Mouse (Mus musculus): ENCODE data around the gene Carm1. TPM values are rescaled to one million over a fixed set of nuclear protein-coding genes. Genes with fewer than 3 reads are reported as not detected.
"Not testable (repeated sequence)": the region's sequence is repeated elsewhere in the genome, so short reads cannot be mapped to it uniquely, and the experiment has no call there.

Carm1 gene
- total RNA-seq, 2 experiments from 2014 or later: 56.9 to 65.4 TPM

- DNase-seq: no peak
- intact Hi-C loops (cut with DNase I): no loop called here
Observed at GRCm38 (mm10) chr9:21574012-21574801, 27.5 kb downstream of the Carm1 start.

GRCm38 (mm10) chr9:21575253-21575652 is 28.6 kb downstream of the Carm1 start:
- DNase-seq: no peak
- intact Hi-C loops (cut with DNase I): no loop called here

GRCm38 (mm10) chr9:21576286-21576685 is 29.6 kb downstream of the Carm1 start:
- intact Hi-C loops (cut with DNase I): no loop called here
- DNase-seq: no peak

- no peak for DNase-seq
Observed at GRCm38 (mm10) chr9:21578226-21578625, 31.5 kb downstream of the Carm1 start.

GRCm38 (mm10) chr9:21585401-21585800 is 38.7 kb downstream of the Carm1 start:
- intact Hi-C loops (cut with DNase I): no loop called here

More at GRCm38 (mm10) chr9:21578226-21578625, 31.5 kb downstream of the Carm1 start:
- intact Hi-C loops (cut with DNase I): no loop called here

GRCm38 (mm10) chr9:21587678-21588349 is 41.1 kb downstream of the Carm1 start:
- intact Hi-C loops (cut with DNase I): no loop called here
- no peak for DNase-seq

More at GRCm38 (mm10) chr9:21585401-21585800, 38.7 kb downstream of the Carm1 start:
- no peak for DNase-seq

GRCm38 (mm10) chr9:21588350-21588749 is 41.7 kb downstream of the Carm1 start:
- intact Hi-C loops (cut with DNase I): no loop called here
- DNase-seq: no peak

GRCm38 (mm10) chr9:21589538-21589937 is 42.8 kb downstream of the Carm1 start:
- intact Hi-C loops (cut with DNase I): no loop called here
- no peak for DNase-seq

GRCm38 (mm10) chr9:21591127-21591830 is 44.6 kb downstream of the Carm1 start:
- intact Hi-C loops (cut with DNase I): loop anchor here (2.0 kb wide), 1 partner anchor 44 kb away; the partner anchor contains the start of gene Carm1

GRCm38 (mm10) chr9:21591831-21592702 is 45.4 kb downstream of the Carm1 start:
- intact Hi-C loops (cut with DNase I): loop anchor here (2.0 kb wide), 1 partner anchor 45 kb away; the partner anchor contains the start of gene Carm1
- no peak for DNase-seq

More at GRCm38 (mm10) chr9:21591127-21591830, 44.6 kb downstream of the Carm1 start:
- no peak for DNase-seq

- peak; percentile 83 to 90 for DNase-seq
- intact Hi-C loops (cut with DNase I): no loop called here
Observed at GRCm38 (mm10) chr9:21592703-21593121, 46.0 kb downstream of the Carm1 start, which contains the start of the genes Timm29 and Yipf2. Timm29 (plus strand) TSS chr9:21592722. Yipf2 (minus strand) TSS chr9:21592828.

GRCm38 (mm10) chr9:21593122-21593721 is 46.5 kb downstream of the Carm1 start:
- peak in 1 of 2 experiments; percentile 39 for DNase-seq
- intact Hi-C loops (cut with DNase I): no loop called here

GRCm38 (mm10) chr9:21594350-21594749 is 47.7 kb downstream of the Carm1 start:
- DNase-seq; intact Hi-C loops (cut with DNase I): not testable (repeated sequence)

GRCm38 (mm10) chr9:21594838-21595237 is 48.1 kb downstream of the Carm1 start:
- intact Hi-C loops (cut with DNase I): no loop called here

GRCm38 (mm10) chr9:21598198-21598597 is 51.5 kb downstream of the Carm1 start:
- no peak for DNase-seq
- intact Hi-C loops (cut with DNase I): no loop called here

More at GRCm38 (mm10) chr9:21594838-21595237, 48.1 kb downstream of the Carm1 start:
- no peak for DNase-seq

- intact Hi-C loops (cut with DNase I): loop anchor here (5.0 to 10.0 kb wide), 4 partner anchors 152 to 545 kb away; no protein-coding TSS in a partner anchor
- DNase-seq: no peak
Observed at GRCm38 (mm10) chr9:21600186-21600585, 53.5 kb downstream of the Carm1 start.

- DNase-seq: no peak
- intact Hi-C loops (cut with DNase I): loop anchor here (5.0 to 10.0 kb wide), 4 partner anchors 151 to 544 kb away; no protein-coding TSS in a partner anchor
Observed at GRCm38 (mm10) chr9:21601073-21601472, 54.4 kb downstream of the Carm1 start.

GRCm38 (mm10) chr9:21601722-21602399 is 55.2 kb downstream of the Carm1 start:
- peak; percentile 65 to 72 for DNase-seq

More at GRCm38 (mm10) chr9:21601722-21602399, 55.2 kb downstream of the Carm1 start:
- intact Hi-C loops (cut with DNase I): loop anchor here (2.0 to 10.0 kb wide), 5 partner anchors 25 to 543 kb away; no protein-coding TSS in a partner anchor
